Mouse (Mus musculus) lung, postnatal 0 days (tissue): ENCODE results near the gene Ifnk.

Experiments used
- CTCF ChIP-seq: IDR thresholded peaks from 2 replicates; pipeline ENCODE4 v1.5.1; 2016; ENCODE audit warnings: antibody characterized with exemption, mild to moderate bottlenecking
- EP300 ChIP-seq: IDR thresholded peaks from 2 replicates; pipeline ENCODE4 v1.6.1; 2016; ENCODE audit warnings: antibody characterized with exemption, mild to moderate bottlenecking, control low read depth

GRCm38 (mm10) chr4:35150706-35151105 lies 1.1 kb upstream of the Ifnk start:
- no peak for TF ChIP-seq EP300
- no peak for TF ChIP-seq CTCF
